Mouse (Mus musculus) cerebellum, postnatal 25 days (tissue): ENCODE data around the gene Slc32a1.

Source experiments
- DNase-seq, 2 experiments: peaks; one replicate each; pipeline ENCODE4 v3.0.0; 2021; ENCODE audit warnings: mixed read lengths in 2 of 2

Slc32a1 gene

DNA sequence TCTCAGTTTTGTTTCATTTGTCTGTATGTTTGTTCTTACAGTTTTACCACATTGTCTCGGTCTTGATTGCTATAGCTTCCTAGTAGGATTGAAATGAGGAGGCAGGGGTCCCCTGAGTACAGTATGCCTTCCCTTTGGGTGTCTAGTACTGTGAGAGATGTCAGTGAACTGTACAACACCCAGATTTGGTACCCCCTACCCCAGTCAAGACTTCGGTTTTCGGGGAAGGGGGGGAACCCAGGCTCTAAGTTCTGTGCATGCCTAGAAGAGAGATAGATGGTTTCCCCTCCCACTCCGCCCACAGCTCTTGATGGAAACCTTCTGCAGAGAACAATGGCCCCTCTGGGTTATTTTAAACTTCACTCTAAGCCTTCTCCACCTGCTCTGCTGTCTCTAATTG, 54.5 kb downstream of the Slc32a1 start, which contains the start of gene Ppp1r16b:
Gene Ppp1r16b, plus strand, starts transcription at position 301 of the 400 bp plus-strand sequence.
- no peak for DNase-seq
